Mouse (Mus musculus): ENCODE data around the gene Idh3a. TPM values are rescaled to one million over a fixed set of nuclear protein-coding genes. Genes with fewer than 3 reads are reported as not detected.

Idh3a gene
- polyA plus RNA-seq, 1 experiment: 179 TPM

GRCm38 (mm10) chr9:54641548-54641947, 55.4 kb downstream of the Idh3a start:
- no peak overlapping the region for H3K4me3 ChIP-seq (ENCODE audit: insufficient read depth, low read length)
- no peaks in the 10 kb centered on the region for H3K4me1 ChIP-seq (ENCODE audit: control insufficient read depth, insufficient read depth, low read length)
- no peak for TF ChIP-seq CTCF (IDR thresholded peaks at IDR 0.05; ENCODE audit: extremely low read depth, insufficient read depth, low read length)
- no peak for TF ChIP-seq POLR2A (IDR thresholded peaks at IDR 0.05; ENCODE audit: extremely low read depth, insufficient read depth, low read length)
- H3K27ac ChIP-seq (ENCODE audit: insufficient read depth, low read length): no peak overlapping the region

- H3K4me1 ChIP-seq (ENCODE audit: control insufficient read depth, insufficient read depth, low read length): no peaks in the 10 kb centered on the region
- no peak overlapping the region for H3K4me3 ChIP-seq (ENCODE audit: insufficient read depth, low read length)
- no peak for TF ChIP-seq POLR2A (IDR thresholded peaks at IDR 0.05; ENCODE audit: extremely low read depth, insufficient read depth, low read length)
- TF ChIP-seq CTCF (IDR thresholded peaks at IDR 0.05; ENCODE audit: extremely low read depth, insufficient read depth, low read length): no peak
- H3K27ac ChIP-seq (ENCODE audit: insufficient read depth, low read length): no peak overlapping the region
Measured at GRCm38 (mm10) chr9:54642149-54642548, 56.0 kb downstream of the Idh3a start.

GRCm38 (mm10) chr9:54642556-54642955, 56.4 kb downstream of the Idh3a start:
- H3K4me1 ChIP-seq (ENCODE audit: control insufficient read depth, insufficient read depth, low read length): no peaks in the 10 kb centered on the region
- H3K27ac ChIP-seq (ENCODE audit: insufficient read depth, low read length): no peak overlapping the region
- no peak for TF ChIP-seq CTCF (IDR thresholded peaks at IDR 0.05; ENCODE audit: extremely low read depth, insufficient read depth, low read length)
- TF ChIP-seq POLR2A (IDR thresholded peaks at IDR 0.05; ENCODE audit: extremely low read depth, insufficient read depth, low read length): no peak
- no peak overlapping the region for H3K4me3 ChIP-seq (ENCODE audit: insufficient read depth, low read length)

- H3K4me1 ChIP-seq (ENCODE audit: control insufficient read depth, insufficient read depth, low read length): no peaks in the 10 kb centered on the region
- no peak overlapping the region for H3K27ac ChIP-seq (ENCODE audit: insufficient read depth, low read length)
- no peak overlapping the region for H3K4me3 ChIP-seq (ENCODE audit: insufficient read depth, low read length)
- no peak for TF ChIP-seq POLR2A (IDR thresholded peaks at IDR 0.05; ENCODE audit: extremely low read depth, insufficient read depth, low read length)
- TF ChIP-seq CTCF (IDR thresholded peaks at IDR 0.05; ENCODE audit: extremely low read depth, insufficient read depth, low read length): no peak
Measured at GRCm38 (mm10) chr9:54643179-54643578, 57.0 kb downstream of the Idh3a start.

GRCm38 (mm10) chr9:54645530-54645929, 59.4 kb downstream of the Idh3a start:
- no peak overlapping the region for H3K27ac ChIP-seq (ENCODE audit: insufficient read depth, low read length)
- TF ChIP-seq POLR2A (IDR thresholded peaks at IDR 0.05; ENCODE audit: extremely low read depth, insufficient read depth, low read length) (no peak), CTCF (IDR thresholded peaks at IDR 0.05; ENCODE audit: extremely low read depth, insufficient read depth, low read length) (no peak)
- H3K4me3 ChIP-seq (ENCODE audit: insufficient read depth, low read length): no peak overlapping the region
- H3K4me1 ChIP-seq (ENCODE audit: control insufficient read depth, insufficient read depth, low read length): no peaks in the 10 kb centered on the region

- TF ChIP-seq POLR2A (IDR thresholded peaks at IDR 0.05; ENCODE audit: extremely low read depth, insufficient read depth, low read length) (no peak), CTCF (IDR thresholded peaks at IDR 0.05; ENCODE audit: extremely low read depth, insufficient read depth, low read length) (no peak)
- Histone ChIP-seq H3K4me1 (ENCODE audit: control insufficient read depth, insufficient read depth, low read length) (no peaks in the 10 kb centered on the region), H3K4me3 (ENCODE audit: insufficient read depth, low read length) (no peak overlapping the region), H3K27ac (ENCODE audit: insufficient read depth, low read length) (no peak overlapping the region)
Measured at GRCm38 (mm10) chr9:54646252-54646651, 60.1 kb downstream of the Idh3a start.

- Histone ChIP-seq H3K27ac (ENCODE audit: insufficient read depth, low read length) (no peak overlapping the region), H3K4me1 (ENCODE audit: control insufficient read depth, insufficient read depth, low read length) (no peaks in the 10 kb centered on the region)
- TF ChIP-seq POLR2A (IDR thresholded peaks at IDR 0.05; ENCODE audit: extremely low read depth, insufficient read depth, low read length) (no peak), CTCF (IDR thresholded peaks at IDR 0.05; ENCODE audit: extremely low read depth, insufficient read depth, low read length) (no peak)
Measured at GRCm38 (mm10) chr9:54647456-54647855, 61.3 kb downstream of the Idh3a start.

GRCm38 (mm10) chr9:54649360-54649759, 63.2 kb downstream of the Idh3a start:
- Histone ChIP-seq H3K4me3 (ENCODE audit: insufficient read depth, low read length) (no peak overlapping the region), H3K4me1 (ENCODE audit: control insufficient read depth, insufficient read depth, low read length) (no peaks in the 10 kb centered on the region), H3K27ac (ENCODE audit: insufficient read depth, low read length) (no peak overlapping the region)
- no peak for TF ChIP-seq CTCF (IDR thresholded peaks at IDR 0.05; ENCODE audit: extremely low read depth, insufficient read depth, low read length)

More at GRCm38 (mm10) chr9:54647456-54647855, 61.3 kb downstream of the Idh3a start:
- H3K4me3 ChIP-seq (ENCODE audit: insufficient read depth, low read length): no peak overlapping the region

GRCm38 (mm10) chr9:54652778-54653177, 66.6 kb downstream of the Idh3a start:
- no peak overlapping the region for H3K4me3 ChIP-seq (ENCODE audit: insufficient read depth, low read length)
- no peaks in the 10 kb centered on the region for H3K4me1 ChIP-seq (ENCODE audit: control insufficient read depth, insufficient read depth, low read length)
- no peak for TF ChIP-seq POLR2A (IDR thresholded peaks at IDR 0.05; ENCODE audit: extremely low read depth, insufficient read depth, low read length)
- no peak for TF ChIP-seq CTCF (IDR thresholded peaks at IDR 0.05; ENCODE audit: extremely low read depth, insufficient read depth, low read length)
- no peak overlapping the region for H3K27ac ChIP-seq (ENCODE audit: insufficient read depth, low read length)

Other genes with a start within 250 kb of the Idh3a start
- gene Dmxl2, start 84.7 kb upstream of the Idh3a start, polyA plus RNA-seq (2012; rRNA removed): 92.3 and 99.4 TPM in 2 replicates
- 0.09 and 0.10 TPM in 2 replicates for gene Sh2d7, start 47.4 kb upstream of the Idh3a start, polyA plus RNA-seq (2012; rRNA removed)
- gene Cib2, start 26.1 kb upstream of the Idh3a start, polyA plus RNA-seq (2012; rRNA removed): 33.8 and 34.7 TPM in 2 replicates
- gene Acsbg1, start 75.5 kb downstream of the Idh3a start, polyA plus RNA-seq (2012; rRNA removed): 188 and 193 TPM in 2 replicates
- gene Dnaja4, start 112.5 kb downstream of the Idh3a start, polyA plus RNA-seq (2012; rRNA removed): 41.3 and 44.3 TPM in 2 replicates
- 61.2 and 62.6 TPM in 2 replicates for gene Wdr61, start 148.2 kb downstream of the Idh3a start, polyA plus RNA-seq (2012; rRNA removed)
- 0.72 and 3.4 TPM in 2 replicates for gene Crabp1, start 178.4 kb downstream of the Idh3a start, polyA plus RNA-seq (2012; rRNA removed)

Data from cortical plate, adult 2 months (tissue).